Mouse (Mus musculus) heart, postnatal 0 days (tissue): ENCODE results near the gene Lin28a.

Experiments
- CTCF ChIP-seq: IDR thresholded peaks from 2 replicates; pipeline ENCODE4 v1.5.1; 2016; ENCODE audit warnings: antibody characterized with exemption, control low read depth, low read depth
- EP300 ChIP-seq: IDR thresholded peaks from 2 replicates; pipeline ENCODE4 v1.6.1; 2016; ENCODE audit warnings: antibody characterized with exemption, low read depth

DNA sequence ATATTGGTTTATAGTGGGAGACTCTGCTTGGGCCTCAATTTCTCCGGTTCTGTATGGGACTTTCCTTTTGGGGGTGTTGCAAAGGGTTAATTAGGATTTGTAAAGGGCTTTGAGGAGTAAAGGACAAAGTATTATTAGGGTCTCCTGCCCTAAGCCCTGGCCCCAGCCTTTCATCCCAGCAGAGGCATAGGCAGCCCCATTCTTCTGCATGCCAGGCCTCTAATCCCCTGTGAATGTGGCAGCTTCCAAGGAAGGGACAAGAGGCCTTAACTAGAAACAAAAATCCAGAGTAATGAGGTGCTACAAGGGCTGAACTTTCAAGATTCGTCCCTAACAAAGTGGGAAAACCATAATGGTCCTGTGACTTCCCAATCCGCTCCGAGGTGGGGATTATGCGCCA, 15.7 kb downstream of the Lin28a start:
- no peak for TF ChIP-seq EP300
- no peak for TF ChIP-seq CTCF
